9 mouse cellular contexts compared by ENCODE assay signal in genomic region chr11:100425851-100426250, GRCm38 (mm10). TPM values are rescaled to one million over a fixed set of nuclear protein-coding genes. Genes with fewer than 3 reads are reported as not detected.
DNase-seq lines count a peak whose midpoint lies in the region; TF ChIP-seq lines count a peak whose summit lies in the region.
"Had no signal": no experiment of that assay in that cellular context is flagged by ENCODE, and none has a peak within 500 bp of the region (broad histone marks: within the 10 kb centered on the region; RNA-seq: fewer than 3 reads in every experiment).

No protein-coding gene starts in this region.

- intact Hi-C loops in gastrocnemius, postnatal 36 days (cut with DNase I), result loop anchor here (2.0 to 5.0 kb wide), 2 partner anchors 47 to 271 kb away; partner anchors contain the start of gene Klhl11

- TF ChIP-seq CTCF in thymus, adult 2 months (IDR thresholded peaks at IDR 0.05; ENCODE audit: borderline replicate concordance, control insufficient read depth, extremely low read depth, insufficient read depth, low read length, poor library complexity), result 0 out of 2 replicates have a peak, but pooled peaks have one; percentile 34
- peak; percentile 86 for TF ChIP-seq CTCF in kidney, adult 2 months (conservative IDR thresholded peaks at IDR 0.05; ENCODE audit: insufficient read depth, insufficient read length, low read depth, low read length)

- H3K27ac ChIP-seq in thymus, adult 2 months (ENCODE audit: control insufficient read depth, insufficient read depth, low read length), result no peak overlapping the region
- H3K27ac ChIP-seq in kidney, adult 2 months (ENCODE audit: insufficient read depth, low read depth, low read length), result no peak overlapping the region

- WGBS in thymus, adult 2 months, result 73% methylated on average over 7 of the region's 7 CpGs
- WGBS in kidney, adult 2 months, result 44% methylated on average over 7 of the region's 7 CpGs

- no peak overlapping the region for H3K4me3 ChIP-seq in thymus, adult 2 months (ENCODE audit: control insufficient read depth, insufficient read depth, low read length)
- no peak overlapping the region for H3K4me3 ChIP-seq in kidney, adult 2 months (ENCODE audit: insufficient read depth, low read depth, low read length)
- H3K4me3 ChIP-seq: erythroblast, embryonic 14.5 days had no signal

- no peaks in the 10 kb centered on the region for H3K27me3 ChIP-seq in thymus, adult 2 months (ENCODE audit: control insufficient read depth, insufficient read depth, low read length)
- no peaks in the 10 kb centered on the region for H3K27me3 ChIP-seq in kidney, adult 2 months (replicated peaks; ENCODE audit: control insufficient read depth, insufficient read depth, low read length)

- TF ChIP-seq POLR2A in thymus, adult 2 months (IDR thresholded peaks at IDR 0.05; ENCODE audit: control insufficient read depth, extremely low read depth, insufficient read depth, low read length, poor library complexity), result no peak
- no peak for TF ChIP-seq POLR2A in kidney, adult 2 months (IDR thresholded peaks at IDR 0.05; ENCODE audit: low read depth, low read length)

- DNase-seq in thymus, adult 2 months, result peak; percentile 68
- no peak for DNase-seq in thymus, adult 18-20 months
- peak; percentile 69 for DNase-seq in cerebellum, adult 8-10 months
- DNase-seq in gastrocnemius, postnatal 36 days, result peak; percentile 57 to 69
- peak; percentile 81 for DNase-seq in kidney, adult 2 months
- peak; percentile 68 for DNase-seq in liver
- DNase-seq in natural killer cell, adult 2 months (ENCODE audit: low spot score in 2 of 2), result peak; percentile 46 to 61
- peak; percentile 83 for DNase-seq in testis, postnatal 14 days (ENCODE audit: low spot score)

- peaks cover 18% of the 10 kb centered on the region for H3K36me3 ChIP-seq in thymus, adult 2 months (ENCODE audit: control insufficient read depth, insufficient read depth, low read length)
- no peaks in the 10 kb centered on the region for H3K36me3 ChIP-seq in kidney, adult 2 months (ENCODE audit: control insufficient read depth, insufficient read depth, low read length)

- H3K4me1 ChIP-seq in thymus, adult 2 months (replicated peaks; ENCODE audit: control insufficient read depth, insufficient read depth, low read length), result peaks cover 10% of the 10 kb centered on the region
- H3K4me1 ChIP-seq in kidney, adult 2 months (ENCODE audit: control insufficient read depth, insufficient read depth, low read length), result no peaks in the 10 kb centered on the region

RNA-seq across cellular contexts. Expression of gene Fkbp10, which starts 10.4 kb away (rescaled TPM):
- polyA plus RNA-seq in thymus, adult 2 months (2012; rRNA removed), result 7.8 and 9.5 TPM in 2 replicates
- total RNA-seq in gastrocnemius, postnatal 36 days (2021), result 1 to 10 TPM; 5.1 to 6.5 TPM
- 12.5 and 15.9 TPM in 2 replicates for polyA plus RNA-seq in kidney, adult 2 months (2012; rRNA removed)

RNA-seq across cellular contexts. Expression of gene P3h4, which starts 11.2 kb away (rescaled TPM):
- 22.3 and 23.6 TPM in 2 replicates for polyA plus RNA-seq in thymus, adult 2 months (2012; rRNA removed)
- 1 to 10 TPM; 3.6 to 4.1 TPM for total RNA-seq in gastrocnemius, postnatal 36 days (2021)
- 11.9 and 13.9 TPM in 2 replicates for polyA plus RNA-seq in kidney, adult 2 months (2012; rRNA removed)
- polyA plus RNA-seq: erythroblast, embryonic 14.5 days had no signal

RNA-seq across cellular contexts. Expression of gene Nt5c3b, which starts 15.8 kb away (rescaled TPM):
- 129 and 136 TPM in 2 replicates for polyA plus RNA-seq in thymus, adult 2 months (2012; rRNA removed)
- total RNA-seq in gastrocnemius, postnatal 36 days (2021), result 1 to 10 TPM; 7.5 to 8.1 TPM
- polyA plus RNA-seq in kidney, adult 2 months (2012; rRNA removed), result 29.3 and 32.0 TPM in 2 replicates

RNA-seq across cellular contexts. Expression of gene Klhl10, which starts 15.9 kb away (rescaled TPM):
- 0.58 and 0.66 TPM in 2 replicates for polyA plus RNA-seq in thymus, adult 2 months (2012; rRNA removed)
- under 1 TPM; 0.22 to 0.26 TPM for total RNA-seq in gastrocnemius, postnatal 36 days (2021)
- 0.13 and 0.34 TPM in 2 replicates for polyA plus RNA-seq in kidney, adult 2 months (2012; rRNA removed)
- polyA plus RNA-seq: erythroblast, embryonic 14.5 days had no signal

RNA-seq across cellular contexts. Expression of gene Jup, which starts 28.3 kb away (rescaled TPM):
- polyA plus RNA-seq in thymus, adult 2 months (2012; rRNA removed), result 220 and 221 TPM in 2 replicates
- 10 to 100 TPM; 73.8 to 80.2 TPM for total RNA-seq in gastrocnemius, postnatal 36 days (2021)
- polyA plus RNA-seq in kidney, adult 2 months (2012; rRNA removed), result 220 and 229 TPM in 2 replicates

Comparison
In these comparisons a context has a peak if more than half of its experiments do, and no peak if none do; other contexts are left out.
1. DNase-seq: peak in thymus, adult 2 months (single experiment), cerebellum, adult 8-10 months (single experiment), gastrocnemius, postnatal 36 days (2 of 2), kidney, adult 2 months (single experiment), liver (single experiment), natural killer cell, adult 2 months (2 of 2) and testis, postnatal 14 days (single experiment); none in thymus, adult 18-20 months (0 of 2).